Mouse (Mus musculus) ovary, postnatal 10 days (tissue): ENCODE measurements around the gene Rapgef5.

Source experiments
- DNase-seq: peaks from one replicate; pipeline ENCODE4 v3.0.0; 2022; ENCODE audit warnings: low spot score

Rapgef5 gene

DNA sequence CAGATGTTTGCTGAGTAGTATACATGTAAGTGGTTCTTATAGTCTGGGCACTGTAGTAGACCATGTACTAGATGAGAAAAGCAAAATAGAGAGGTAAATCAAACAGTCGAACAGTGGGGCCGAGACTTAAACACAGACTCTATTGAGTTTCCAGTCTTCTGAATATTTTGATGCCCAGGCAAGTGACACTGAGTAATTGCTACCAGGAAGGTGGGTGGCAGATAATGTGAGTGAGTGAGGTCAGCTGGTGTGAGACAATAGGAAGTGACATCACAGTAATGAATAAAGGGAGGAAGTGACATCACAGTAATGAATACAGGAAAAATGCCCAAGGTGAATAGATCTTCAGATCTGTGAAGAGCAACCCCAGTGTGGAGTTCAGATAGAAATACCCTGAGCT is at the start of gene Rapgef5:
Gene Rapgef5, plus strand, starts transcription at position 301 of the 400 bp plus-strand sequence.
- DNase-seq: no peak

DNA sequence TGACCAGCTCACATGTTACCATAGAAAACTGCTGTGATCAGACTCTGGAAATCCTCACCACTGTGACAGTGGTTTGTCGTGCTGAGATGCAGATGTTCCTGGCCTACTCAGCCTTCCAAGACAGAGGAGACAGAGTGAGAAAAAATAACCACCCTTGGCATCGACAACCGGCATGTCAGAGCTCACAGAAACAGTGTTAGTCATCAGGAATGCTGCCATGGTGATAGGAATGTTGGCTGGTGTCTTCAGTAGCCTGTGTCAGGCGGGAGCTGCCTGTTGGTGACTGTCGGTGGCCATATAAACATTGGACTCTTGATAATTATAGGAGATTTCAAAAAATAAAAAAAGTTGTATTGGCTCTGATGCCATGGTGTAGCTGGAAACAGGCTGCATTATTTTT is 48.0 kb upstream of the Rapgef5 start:
- no peak for DNase-seq

DNA sequence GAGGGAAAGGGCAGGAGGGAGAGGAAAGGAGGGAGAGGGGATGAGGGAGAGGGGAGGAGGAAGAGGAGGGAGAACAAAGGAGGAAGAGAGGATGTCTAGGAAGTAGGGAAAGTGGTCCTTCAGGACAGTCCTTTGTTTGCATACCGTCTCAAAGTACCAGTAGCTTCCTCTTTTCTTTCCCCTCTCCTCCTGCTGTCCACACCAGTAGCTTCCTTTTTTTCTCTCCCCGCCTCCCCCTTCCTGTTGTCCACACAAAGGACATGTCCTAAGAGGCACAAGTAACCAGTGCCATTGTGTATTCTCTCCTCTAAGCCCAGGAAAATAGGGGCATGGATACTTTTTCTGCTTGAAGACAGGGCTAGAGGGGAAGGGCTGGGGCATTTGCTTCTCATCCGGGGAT is 37.3 kb upstream of the Rapgef5 start:
- no peak for DNase-seq

DNA sequence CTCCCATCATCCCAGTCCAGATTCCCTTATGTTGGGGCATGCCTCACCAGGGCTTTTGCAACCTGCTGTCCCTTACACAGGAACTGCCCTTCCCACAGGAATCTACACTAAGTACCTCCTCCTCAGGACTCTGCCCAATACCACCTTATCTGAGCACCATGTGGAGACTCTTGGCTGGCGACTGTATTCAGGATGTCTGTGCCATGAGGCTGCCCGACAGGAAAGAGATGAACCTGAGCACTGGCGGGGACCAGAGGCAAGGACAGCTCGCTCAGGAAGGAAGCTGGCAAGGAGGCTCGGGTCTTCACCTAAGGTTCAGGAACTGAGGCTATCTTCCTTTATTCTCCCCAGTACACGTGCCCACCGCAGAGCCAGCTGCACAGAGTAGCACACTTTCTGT is 36.6 kb upstream of the Rapgef5 start:
- DNase-seq: no peak

DNA sequence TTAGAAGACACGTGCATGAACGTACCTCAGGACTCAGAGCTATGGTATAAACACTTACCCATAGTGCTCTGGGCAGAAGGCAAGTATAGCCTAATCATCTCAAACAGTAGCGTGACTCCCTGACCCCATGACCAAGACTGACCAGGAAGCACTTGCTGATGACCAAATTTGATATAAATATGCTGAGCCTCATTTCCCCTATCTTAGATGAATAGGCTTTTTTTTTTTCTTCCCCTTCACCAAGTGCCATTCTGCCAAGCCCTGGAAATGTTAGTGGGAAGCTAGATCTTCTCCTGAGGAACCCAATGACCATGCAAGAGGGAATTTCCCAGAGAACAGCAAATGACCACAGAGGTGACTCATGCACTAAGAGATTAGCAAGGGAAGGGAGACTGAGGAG is 35.3 kb upstream of the Rapgef5 start:
- DNase-seq: no peak

DNA sequence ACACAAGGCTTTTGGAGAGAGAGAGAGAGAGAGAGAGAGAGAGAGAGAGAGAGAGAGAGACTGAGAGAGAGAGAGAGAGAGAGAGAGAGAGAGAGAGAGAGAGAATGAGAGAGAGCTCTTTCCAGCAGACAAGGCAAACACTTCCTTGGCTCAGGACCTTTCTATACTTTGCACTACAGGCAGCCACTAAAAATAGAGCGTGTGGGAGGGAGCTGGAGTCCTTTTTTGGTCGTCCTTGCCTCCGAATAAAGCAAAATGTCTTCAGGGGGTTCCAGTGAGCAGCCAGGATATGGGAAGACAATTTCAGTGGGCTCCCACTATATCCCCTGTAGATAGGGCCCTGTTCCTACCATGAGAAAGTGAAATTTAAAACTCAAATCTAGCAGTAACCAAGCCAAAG is 33.6 kb upstream of the Rapgef5 start:
- DNase-seq: no peak

DNA sequence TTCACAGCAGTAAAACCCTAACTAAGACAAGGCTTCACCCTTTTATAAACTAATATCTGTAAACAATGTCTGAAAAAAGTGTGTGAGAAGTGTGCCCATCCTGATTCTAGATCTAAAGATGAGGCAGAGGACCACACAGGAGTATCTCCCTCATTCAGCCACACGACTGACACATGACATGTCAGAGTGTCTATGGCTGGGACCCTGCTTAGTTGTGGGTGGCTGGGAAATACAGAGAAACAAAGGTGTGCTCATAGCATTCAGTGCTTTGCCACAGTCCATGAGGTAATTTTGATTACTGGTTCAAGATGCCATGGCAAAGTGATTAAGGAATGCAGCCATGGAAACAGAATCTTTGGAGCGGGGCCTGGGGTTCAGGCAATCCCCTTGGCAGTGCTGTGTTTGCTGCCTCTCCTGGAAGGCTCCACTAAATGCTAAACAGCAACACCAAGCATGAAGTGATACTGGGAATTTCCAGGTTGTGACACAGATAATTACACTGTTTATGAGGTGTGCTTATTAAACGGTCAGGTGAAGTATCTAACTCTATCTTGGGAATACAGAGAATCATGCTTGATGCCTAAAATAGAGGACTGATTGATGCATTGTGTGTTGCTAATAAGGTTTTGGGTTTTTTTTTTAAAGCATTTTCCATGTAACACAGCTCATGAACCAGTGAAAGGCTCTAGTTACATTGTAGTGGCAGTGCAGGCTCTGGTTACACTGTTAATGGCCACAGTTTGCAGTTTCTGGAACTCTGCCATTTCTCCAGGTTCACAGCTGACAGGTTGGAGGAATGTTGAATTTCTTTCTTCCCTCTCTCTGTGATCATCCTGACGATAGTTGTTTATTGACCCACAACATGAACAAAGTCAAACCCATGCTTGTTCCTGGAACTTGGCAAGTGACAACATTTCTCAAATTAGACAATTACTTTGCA is 29.9 kb upstream of the Rapgef5 start:
- DNase-seq: no peak

DNA sequence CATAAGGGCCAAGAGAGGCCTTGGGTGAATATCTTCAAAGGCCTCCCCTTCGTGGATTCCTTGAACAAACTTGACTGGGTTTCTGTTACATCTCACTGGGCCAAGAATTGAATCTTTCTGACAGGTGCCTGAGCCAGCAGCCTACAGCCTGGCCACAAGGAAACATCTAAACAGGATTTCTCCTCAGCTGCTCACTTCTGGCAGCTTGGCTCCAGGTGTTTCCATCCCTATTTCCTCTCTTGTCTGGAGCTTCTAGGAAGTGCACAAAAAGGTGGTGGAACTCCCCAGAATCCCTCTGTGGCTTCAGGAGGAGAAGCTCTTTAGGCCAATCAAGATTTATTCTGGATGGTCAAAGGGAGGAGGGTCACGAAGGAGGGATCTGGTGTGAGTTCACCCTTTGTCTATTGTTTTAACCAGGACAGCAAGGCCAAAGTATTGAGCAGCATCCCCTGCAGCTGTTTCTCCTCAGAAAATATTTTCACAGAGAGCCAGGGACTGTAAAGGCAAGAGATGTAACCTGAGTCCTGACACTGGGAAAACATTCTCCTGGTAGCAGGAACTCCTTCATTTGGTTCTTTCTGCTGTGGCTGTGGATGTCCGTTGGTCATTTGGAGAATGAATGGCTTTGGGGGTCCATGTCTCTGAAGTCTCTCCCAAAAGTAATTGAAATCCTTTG is 19.6 kb upstream of the Rapgef5 start:
- no peak for DNase-seq

DNA sequence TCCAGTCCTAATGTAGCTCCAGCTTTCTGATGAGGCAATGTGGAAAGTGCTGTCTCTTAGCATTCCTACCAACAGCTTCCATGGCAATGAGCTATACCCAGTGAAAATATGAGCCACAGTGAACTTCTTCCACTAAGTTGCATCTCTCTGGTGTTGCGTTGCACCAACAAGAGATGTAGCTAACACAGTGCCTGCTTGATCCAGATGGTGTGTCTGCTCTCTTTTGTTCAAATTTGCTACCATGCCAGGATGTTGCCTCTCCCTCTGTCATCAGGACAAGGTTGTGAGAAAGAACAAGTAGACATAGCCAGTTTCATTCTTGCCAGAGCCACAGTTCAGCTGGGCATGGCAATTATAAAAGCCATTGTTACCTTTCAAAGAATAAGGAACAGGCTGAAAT is 18.9 kb upstream of the Rapgef5 start:
- no peak for DNase-seq

DNA sequence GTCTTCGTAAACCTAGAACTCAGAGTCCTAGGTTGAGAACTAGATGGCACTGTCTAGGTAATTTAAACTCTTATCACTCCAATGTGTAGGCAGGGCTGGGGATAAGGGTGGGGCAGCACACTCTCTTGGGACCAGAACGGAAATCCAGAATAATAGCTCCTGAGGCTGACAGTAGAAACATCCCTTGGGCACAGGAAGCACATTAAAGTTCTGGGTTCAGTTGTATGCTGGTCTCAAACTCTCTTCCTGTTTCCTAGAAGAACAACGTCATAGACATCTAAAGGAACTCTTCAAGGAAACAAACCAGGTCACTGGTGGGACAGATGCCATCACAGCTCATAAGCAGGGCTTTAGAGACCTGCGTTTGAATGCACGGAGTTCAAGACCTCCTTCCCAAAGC is 17.0 kb upstream of the Rapgef5 start:
- DNase-seq: no peak

DNA sequence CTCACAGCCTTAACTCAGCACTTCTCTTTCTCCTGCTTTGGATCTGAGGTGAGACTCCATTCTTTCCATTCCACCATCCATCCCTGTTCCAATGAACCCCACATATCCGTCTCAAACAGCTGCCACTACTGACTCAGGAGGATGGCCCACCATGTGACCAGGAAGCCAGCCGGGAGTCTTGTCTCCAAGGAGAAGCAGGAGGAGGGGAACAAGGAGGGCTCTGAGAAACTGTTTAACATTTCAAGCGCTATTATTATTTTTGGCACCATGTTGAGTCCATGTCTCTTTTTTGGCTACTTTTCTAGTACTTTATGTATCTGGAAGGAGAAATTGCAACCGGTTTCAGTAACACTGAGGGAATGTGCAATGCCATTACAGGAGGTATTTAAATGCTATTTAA is 15.1 kb upstream of the Rapgef5 start:
- no peak for DNase-seq

DNA sequence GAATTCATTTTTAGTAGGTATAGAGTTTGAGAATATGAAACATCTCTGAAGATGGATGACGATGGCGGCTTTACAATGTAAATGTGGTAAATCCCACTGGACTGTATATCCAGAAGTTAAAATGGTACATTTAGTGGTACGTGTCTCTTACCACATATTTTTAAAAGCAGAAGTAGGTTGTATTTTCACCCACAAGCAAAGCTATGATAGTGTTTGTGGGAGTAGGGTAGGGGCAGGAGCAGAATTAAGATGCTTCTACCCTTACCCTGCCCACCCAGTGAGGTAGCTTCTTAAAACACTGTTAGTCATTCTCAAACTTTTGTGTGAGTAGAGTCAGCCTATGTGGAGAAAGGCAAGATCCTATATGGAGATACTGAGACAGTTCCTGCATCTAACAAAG is 13.4 kb upstream of the Rapgef5 start:
- DNase-seq: no peak

DNA sequence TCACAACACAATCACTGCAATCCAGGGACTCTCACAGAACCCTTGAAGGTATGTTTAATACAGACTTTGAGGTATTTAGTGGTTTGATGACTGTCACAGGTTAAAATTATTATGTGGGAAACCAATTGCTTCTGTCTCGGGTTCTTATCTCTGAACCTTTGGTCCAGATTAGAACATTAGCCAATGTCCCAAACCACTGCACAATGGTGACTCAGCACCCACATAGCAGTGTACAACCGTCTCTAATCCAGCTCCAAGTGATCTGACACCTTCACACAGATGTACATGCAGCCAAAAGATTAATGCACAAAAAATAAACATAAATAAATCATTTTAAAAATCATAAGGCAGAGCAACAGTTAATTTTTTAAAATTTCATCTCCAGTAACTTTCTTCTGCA is 11.1 kb upstream of the Rapgef5 start:
- DNase-seq: no peak

DNA sequence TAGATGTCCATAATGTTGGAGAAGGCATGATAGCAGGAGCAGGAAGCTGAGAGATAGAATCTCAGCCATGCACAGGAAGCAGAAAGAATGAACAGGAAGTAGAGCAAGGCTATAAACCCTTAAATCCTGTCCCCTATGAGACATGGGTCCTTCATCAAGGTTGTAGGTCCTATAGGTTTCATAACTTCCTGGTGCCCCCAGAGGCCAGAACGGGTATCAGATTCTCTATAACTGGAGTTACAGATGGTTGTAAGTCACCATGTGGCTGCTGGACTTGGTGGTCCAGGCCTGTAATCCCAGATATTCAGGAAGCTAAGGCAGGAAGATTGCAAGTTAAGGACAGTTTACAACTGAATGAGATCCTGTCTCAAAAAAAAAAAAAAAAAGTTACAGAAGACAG is 8.5 kb upstream of the Rapgef5 start:
- no peak for DNase-seq

DNA sequence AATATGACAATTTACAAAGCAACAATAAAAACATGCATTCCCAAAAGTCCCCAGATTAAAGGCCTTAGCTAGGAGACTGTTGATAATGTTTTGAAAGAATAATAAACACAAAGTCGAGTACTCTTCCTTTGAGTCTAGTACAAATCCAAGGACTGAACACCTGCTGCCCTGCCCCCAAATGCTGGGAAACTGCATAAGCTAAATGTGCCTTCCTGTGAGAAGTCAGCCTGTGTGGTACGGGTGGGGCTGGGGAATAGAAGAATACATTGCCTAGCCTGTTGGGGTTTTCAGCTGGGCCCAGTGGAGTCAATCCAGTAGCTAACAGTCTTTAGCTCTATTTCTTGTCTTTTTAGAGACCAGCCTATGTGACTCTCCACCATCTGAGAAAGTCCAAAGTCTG is 6.4 kb upstream of the Rapgef5 start:
- DNase-seq: no peak

DNA sequence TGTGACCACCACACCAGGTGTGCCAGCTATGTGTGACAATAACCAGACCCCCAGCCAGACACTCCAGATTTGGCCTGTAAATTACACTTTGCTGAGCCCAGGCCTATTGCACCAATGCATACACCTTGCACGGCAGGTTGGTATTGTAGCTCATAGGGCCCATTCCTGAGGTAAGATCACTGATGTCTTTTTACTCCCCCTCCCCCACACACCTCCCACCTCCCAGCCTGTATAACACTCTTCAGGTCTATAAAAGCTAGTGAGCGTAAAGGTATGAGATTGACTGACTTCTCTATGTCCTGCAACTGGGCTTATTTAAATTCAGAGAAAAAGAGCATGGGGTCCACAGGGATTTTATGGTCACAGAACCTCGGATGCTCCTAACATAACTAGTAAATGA is 3.8 kb upstream of the Rapgef5 start:
- no peak for DNase-seq

DNA sequence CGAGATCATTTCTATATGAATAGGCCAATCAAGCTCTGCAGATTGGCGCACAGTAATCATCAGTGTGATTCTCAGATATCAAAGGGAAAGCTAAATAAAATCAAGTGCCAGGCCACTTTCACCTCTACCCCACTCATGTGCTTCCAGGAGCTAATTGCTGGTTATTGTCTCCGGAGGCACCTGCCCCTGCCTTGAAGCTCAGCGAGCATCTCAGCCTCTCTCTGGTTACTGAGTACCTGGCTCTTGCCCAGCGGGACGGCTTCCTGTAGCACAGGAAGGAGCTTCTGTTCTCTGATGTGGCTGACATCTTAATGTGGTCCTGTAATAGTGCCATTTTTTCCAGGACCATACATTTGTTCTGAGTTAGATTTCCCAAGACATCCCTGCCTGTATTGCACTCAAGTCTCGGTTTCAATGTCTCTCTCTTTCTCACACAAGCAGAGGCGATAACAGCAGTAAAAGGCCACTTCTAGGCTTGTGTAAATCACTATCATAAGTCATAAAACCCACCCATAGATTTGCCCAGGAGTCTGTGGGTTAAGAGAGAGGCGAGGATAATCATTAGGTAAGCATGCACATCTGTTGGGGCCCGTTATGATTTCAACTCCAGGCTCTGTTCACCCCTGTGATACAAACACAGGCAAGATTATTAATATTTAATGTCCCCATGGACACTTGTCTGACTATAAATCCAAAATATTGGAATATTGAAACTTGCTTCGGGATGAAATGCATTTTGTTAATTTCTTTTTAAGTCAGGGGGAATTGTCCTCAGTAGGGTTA is 2.9 kb upstream of the Rapgef5 start:
- DNase-seq: no peak

DNA sequence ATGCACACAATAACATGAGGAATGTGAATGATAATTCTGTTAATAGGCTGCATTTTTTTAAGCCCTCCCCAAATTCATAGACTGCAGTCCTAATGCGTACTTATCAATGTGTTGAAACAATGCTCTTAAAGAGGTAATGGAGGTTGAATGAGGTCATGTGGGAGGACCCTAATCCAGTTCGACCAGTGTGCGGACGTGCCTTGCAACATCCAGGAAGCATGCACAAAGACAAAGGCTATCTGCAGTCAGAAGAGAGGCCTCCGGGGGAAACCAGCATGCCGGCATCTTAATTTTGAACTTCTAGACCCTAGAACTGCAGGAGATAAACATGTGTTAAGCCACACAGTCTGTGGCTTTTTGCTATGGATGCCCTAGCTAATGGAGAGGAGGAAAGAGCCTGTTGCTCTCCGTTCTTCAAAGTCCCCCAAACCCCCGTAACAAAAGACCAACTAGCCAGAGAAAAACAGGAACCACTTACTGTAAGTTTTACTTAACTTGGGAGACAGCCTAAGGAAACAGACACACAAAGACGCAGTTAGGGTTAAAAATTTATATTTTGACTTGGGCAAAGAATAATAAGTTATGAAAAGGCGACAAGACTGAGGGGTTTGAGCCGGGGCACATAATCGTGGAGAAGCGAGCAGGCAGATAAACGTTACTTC is 1.1 kb downstream of the Rapgef5 start:
- no peak for DNase-seq

DNA sequence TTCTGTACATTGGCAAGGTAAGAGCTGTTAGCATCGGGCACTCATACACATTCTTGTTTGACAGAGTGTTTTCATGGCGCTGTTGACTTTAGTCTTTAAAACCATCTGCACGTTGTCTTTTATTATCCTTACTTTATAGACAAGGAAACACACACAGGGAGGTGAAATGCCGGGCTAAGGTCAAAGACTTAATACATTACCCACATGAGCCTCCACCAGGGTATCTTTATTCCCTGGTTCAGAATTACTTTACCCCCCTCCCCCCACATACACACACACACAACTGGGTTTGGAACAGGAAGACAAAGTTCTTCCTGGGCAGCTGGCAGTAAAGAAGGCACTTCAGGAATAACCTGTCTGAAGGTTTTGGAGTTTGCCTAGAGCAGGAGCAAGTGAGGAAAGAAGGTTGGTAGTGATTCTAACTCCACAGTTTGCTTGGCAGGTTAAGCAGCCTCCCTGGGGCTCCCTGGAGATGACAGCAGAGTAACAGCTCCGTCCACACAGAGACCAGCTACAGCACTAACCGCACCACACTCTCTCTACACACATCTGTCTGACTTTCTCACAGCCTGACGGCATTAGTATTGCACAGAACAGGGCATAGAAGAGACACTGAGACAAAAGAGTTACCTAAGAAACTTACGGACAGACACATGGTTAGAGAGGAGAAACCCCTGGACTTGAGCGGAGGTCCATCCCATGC is 8.2 kb downstream of the Rapgef5 start:
- no peak for DNase-seq

DNA sequence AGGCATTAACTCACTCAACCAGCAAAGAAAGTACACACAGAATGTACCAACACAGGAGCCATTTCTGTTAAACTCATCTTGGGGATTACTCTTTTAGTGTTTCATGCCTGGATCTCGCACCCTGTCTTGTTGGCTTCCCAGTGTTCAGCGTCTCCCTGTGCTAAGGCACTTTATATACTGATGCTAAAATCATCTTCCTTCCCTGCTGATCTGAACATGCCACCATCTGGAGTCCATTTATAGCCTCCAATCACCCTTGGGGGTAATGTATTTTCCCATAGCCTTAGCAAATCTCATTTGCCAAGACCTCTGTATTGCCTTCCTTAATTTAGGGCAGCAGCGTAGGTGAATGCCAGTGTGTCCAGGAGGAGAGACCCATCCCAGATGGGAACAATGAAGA is 11.6 kb downstream of the Rapgef5 start:
- DNase-seq: no peak

DNA sequence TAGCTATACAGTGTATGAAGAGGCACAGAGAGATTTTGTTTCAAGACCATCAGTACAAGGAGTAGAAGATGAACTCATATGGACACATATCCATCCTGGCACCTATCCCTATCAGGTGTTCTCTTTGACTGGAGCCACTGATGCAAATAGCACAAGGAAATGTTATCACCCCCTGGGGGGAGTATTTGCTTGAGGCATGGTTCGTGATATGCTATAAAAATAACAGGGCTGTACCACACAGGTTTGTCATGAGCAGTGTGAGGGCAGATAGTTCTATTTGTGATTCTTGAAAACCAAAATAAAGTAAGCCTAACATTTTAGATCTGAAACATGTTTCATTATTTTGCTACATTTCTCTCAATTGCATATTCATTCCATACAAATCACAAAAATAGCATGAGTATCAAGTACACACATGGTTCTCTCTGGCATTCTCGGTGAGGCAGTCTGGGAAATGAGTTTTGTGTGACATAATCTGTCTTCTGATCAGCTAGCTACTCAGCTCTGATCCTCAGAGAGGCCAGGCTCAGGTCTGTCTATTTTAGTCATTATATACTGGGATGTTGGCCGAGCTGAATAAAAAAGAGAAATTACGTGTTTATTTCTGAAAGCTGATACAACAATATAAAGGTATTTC is 12.3 kb downstream of the Rapgef5 start:
- no peak for DNase-seq
